Mouse (Mus musculus): ENCODE data around the gene Hmga1b. TPM values are rescaled to one million over a fixed set of nuclear protein-coding genes. Genes with fewer than 3 reads are reported as not detected.
"Not testable (repeated sequence)": the region's sequence is repeated elsewhere in the genome, so short reads cannot be mapped to it uniquely, and the experiment has no call there.

Hmga1b gene
- total RNA-seq, 2 experiments from 2014 or later: 10.1 to 14.6 TPM

GRCm38 (mm10) chr11:120731395-120731794 is 31.2 kb upstream of the Hmga1b start:
- DNase-seq (ENCODE audit: low spot score in 2 of 2): no peak

GRCm38 (mm10) chr11:120731858-120732680 is 30.5 kb upstream of the Hmga1b start, which contains the start of gene Cbr2:
Cbr2 (minus strand) TSS chr11:120732114.
- peak in 1 of 2 experiments; percentile 16 for DNase-seq (ENCODE audit: low spot score in 2 of 2)

GRCm38 (mm10) chr11:120733521-120733920 is 29.1 kb upstream of the Hmga1b start:
- DNase-seq (ENCODE audit: low spot score in 2 of 2): peak in 1 of 2 experiments; percentile 21

GRCm38 (mm10) chr11:120736424-120736823 is 26.2 kb upstream of the Hmga1b start:
- no peak for DNase-seq (ENCODE audit: low spot score in 2 of 2)

- DNase-seq (ENCODE audit: low spot score in 2 of 2): peak in 1 of 2 experiments; percentile 18
Observed at GRCm38 (mm10) chr11:120740981-120741380, 21.6 kb upstream of the Hmga1b start.

- DNase-seq (ENCODE audit: low spot score in 2 of 2): no peak
Observed at GRCm38 (mm10) chr11:120744121-120744701, 18.4 kb upstream of the Hmga1b start.

GRCm38 (mm10) chr11:120747974-120748373 is 14.6 kb upstream of the Hmga1b start:
- DNase-seq (ENCODE audit: low spot score in 2 of 2): no peak

- DNase-seq (ENCODE audit: low spot score in 2 of 2): peak in 1 of 2 experiments; percentile 49
Observed at GRCm38 (mm10) chr11:120749430-120749829, 13.2 kb upstream of the Hmga1b start.

GRCm38 (mm10) chr11:120751606-120752005 is 11.0 kb upstream of the Hmga1b start:
- no peak for DNase-seq (ENCODE audit: low spot score in 2 of 2)

- DNase-seq (ENCODE audit: low spot score in 2 of 2): no peak
Observed at GRCm38 (mm10) chr11:120760236-120760635, 2.4 kb upstream of the Hmga1b start.

- no peak for DNase-seq (ENCODE audit: low spot score in 2 of 2)
Observed at GRCm38 (mm10) chr11:120761811-120762671, 553 bp upstream of the Hmga1b start.

GRCm38 (mm10) chr11:120763121-120763999 is 766 bp downstream of the Hmga1b start:
- not testable (repeated sequence) for DNase-seq (ENCODE audit: low spot score in 2 of 2)

- not testable (repeated sequence) for DNase-seq (ENCODE audit: low spot score in 2 of 2)
Observed at GRCm38 (mm10) chr11:120767023-120767422, 4.4 kb downstream of the Hmga1b start.

GRCm38 (mm10) chr11:120768206-120768605 is 5.6 kb downstream of the Hmga1b start:
- DNase-seq (ENCODE audit: low spot score in 2 of 2): no peak

- no peak for DNase-seq (ENCODE audit: low spot score in 2 of 2)
Observed at GRCm38 (mm10) chr11:120772749-120773148, 10.2 kb downstream of the Hmga1b start.

- no peak for DNase-seq (ENCODE audit: low spot score in 2 of 2)
Observed at GRCm38 (mm10) chr11:120773463-120774190, 11.0 kb downstream of the Hmga1b start.

GRCm38 (mm10) chr11:120775774-120776469 is 13.3 kb downstream of the Hmga1b start:
- peak; percentile 98 to 99 for DNase-seq (ENCODE audit: low spot score in 2 of 2)

GRCm38 (mm10) chr11:120777123-120777522 is 14.5 kb downstream of the Hmga1b start:
- no peak for DNase-seq (ENCODE audit: low spot score in 2 of 2)

GRCm38 (mm10) chr11:120779876-120780275 is 17.3 kb downstream of the Hmga1b start:
- DNase-seq (ENCODE audit: low spot score in 2 of 2): no peak
